Mouse (Mus musculus): Measurements from ENCODE around the gene Fxyd3. TPM values are rescaled to one million over a fixed set of nuclear protein-coding genes. Genes with fewer than 3 reads are reported as not detected.

Fxyd3 gene
- polyA plus RNA-seq, 1 experiment from 2014 or later: 0.52 TPM

DNA sequence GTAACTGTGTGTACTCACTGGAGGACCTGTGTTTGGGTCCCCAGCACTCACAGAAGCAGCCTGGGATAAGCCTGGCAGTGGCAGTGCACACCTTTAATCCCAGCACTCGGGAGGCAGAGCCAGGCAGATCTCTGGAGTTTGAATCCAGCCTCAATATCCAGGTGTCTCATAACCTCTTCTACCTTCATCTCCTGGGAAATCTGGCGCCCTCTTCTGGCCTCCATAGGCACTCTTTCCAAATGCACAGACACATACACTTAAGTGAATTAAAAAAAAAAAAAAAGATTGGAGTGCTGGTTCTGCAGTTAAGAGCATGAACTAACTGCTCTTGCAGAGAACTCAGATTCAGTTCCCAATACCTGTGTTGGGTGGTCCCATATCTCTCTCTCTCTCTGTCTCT is 45.8 kb downstream of the Fxyd3 start:
- ATAC-seq (ENCODE audit: low read depth) (no peak), DNase-seq (no peak)
- WGBS (ENCODE audit: insufficient replicate concordance): 47% methylated on average over 2 of the region's 2 CpGs
- no peaks in the 10 kb centered on the region for H3K27me3 ChIP-seq
- H3K4me2 ChIP-seq: no peak overlapping the region
- no peak overlapping the region for H3K9ac ChIP-seq
- H3K27ac ChIP-seq: no peak overlapping the region
- H3K36me3 ChIP-seq: no peaks in the 10 kb centered on the region
- H3K4me1 ChIP-seq (replicated peaks): peaks cover 23% of the 10 kb centered on the region; the same call in 1 of the 2 replicates
- no peaks in the 10 kb centered on the region for H3K9me3 ChIP-seq (replicated peaks)
- H3K4me3 ChIP-seq (replicated peaks): no peak overlapping the region

DNA sequence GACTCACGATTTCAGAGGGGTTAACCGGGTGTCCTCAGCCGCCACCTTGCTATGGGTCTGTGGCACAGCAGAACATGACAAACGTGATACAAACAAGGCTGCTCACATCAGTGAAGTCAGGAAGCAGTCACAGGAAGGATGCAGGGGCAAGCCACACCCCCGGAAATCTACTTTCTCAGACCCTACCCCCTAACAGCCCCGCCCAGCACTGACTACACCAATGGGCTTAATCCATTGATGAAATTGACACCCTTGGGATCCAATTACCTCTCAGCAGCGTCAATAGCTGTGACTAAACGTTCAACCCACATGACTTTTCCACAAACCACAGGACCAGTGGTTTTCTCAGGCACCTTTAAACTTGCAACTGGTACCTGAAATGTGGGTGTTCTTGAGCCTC is 47.9 kb downstream of the Fxyd3 start:
- H3K4me1 ChIP-seq (replicated peaks): 0 out of 2 replicates have a peak, but pooled peaks cover 6% of the 10 kb centered on the region
- H3K27ac ChIP-seq: no peak overlapping the region
- WGBS (ENCODE audit: insufficient replicate concordance): 57% methylated on average over 8 of the region's 8 CpGs
- H3K4me3 ChIP-seq (replicated peaks): no peak overlapping the region
- no peaks in the 10 kb centered on the region for H3K36me3 ChIP-seq
- no peak overlapping the region for H3K9ac ChIP-seq
- no peaks in the 10 kb centered on the region for H3K27me3 ChIP-seq
- H3K4me2 ChIP-seq: no peak overlapping the region
- DNase-seq (no peak), ATAC-seq (ENCODE audit: low read depth) (no peak)
- no peaks in the 10 kb centered on the region for H3K9me3 ChIP-seq (replicated peaks)

Small RNA genes lying within 50 kb of the gene (microRNA-seq; reads per million reads assigned to microRNA genes)
- not detected for gene Mir7050

Other genes starting within 250 kb of the Fxyd3 start
- not detected in 2 replicates for gene Ffar3, start 220.5 kb downstream of the Fxyd3 start, polyA plus RNA-seq (2015; fragmentation: Nextera tagmentation; extraction: Ambion mirVana)
- not detected in 2 replicates for gene Ffar1, start 215.1 kb downstream of the Fxyd3 start, polyA plus RNA-seq (2015; fragmentation: Nextera tagmentation; extraction: Ambion mirVana)
- gene Cd22, start 196.4 kb downstream of the Fxyd3 start, polyA plus RNA-seq (2015; fragmentation: Nextera tagmentation; extraction: Ambion mirVana): 0.07 and 0.16 TPM in 2 replicates
- gene Mag, start 161.8 kb downstream of the Fxyd3 start, polyA plus RNA-seq (2015; fragmentation: Nextera tagmentation; extraction: Ambion mirVana): 0.16 and 0.20 TPM in 2 replicates
- gene Hamp2, start 152.0 kb downstream of the Fxyd3 start, polyA plus RNA-seq (2015; fragmentation: Nextera tagmentation; extraction: Ambion mirVana): not detected in 2 replicates
- gene Hamp, start 132.7 kb downstream of the Fxyd3 start, polyA plus RNA-seq (2015; fragmentation: Nextera tagmentation; extraction: Ambion mirVana): 2.0 and 3.7 TPM in 2 replicates
- 9.7 and 10.4 TPM in 2 replicates for gene Usf2, start 119.9 kb downstream of the Fxyd3 start, polyA plus RNA-seq (2015; fragmentation: Nextera tagmentation; extraction: Ambion mirVana)
- gene Lsr, start 103.2 kb downstream of the Fxyd3 start, polyA plus RNA-seq (2015; fragmentation: Nextera tagmentation; extraction: Ambion mirVana): 20.9 and 22.3 TPM in 2 replicates
- gene Fam187b, start 102.9 kb downstream of the Fxyd3 start, polyA plus RNA-seq (2015; fragmentation: Nextera tagmentation; extraction: Ambion mirVana): 2.1 TPM in 2 replicates
- gene Fxyd5, start 34.2 kb downstream of the Fxyd3 start, polyA plus RNA-seq (2015; fragmentation: Nextera tagmentation; extraction: Ambion mirVana): 17.3 and 19.2 TPM in 2 replicates
- 0.17 and 0.47 TPM in 2 replicates for gene Fxyd7, start 25.2 kb downstream of the Fxyd3 start, polyA plus RNA-seq (2015; fragmentation: Nextera tagmentation; extraction: Ambion mirVana)
- 41.1 and 44.2 TPM in 2 replicates for gene Fxyd1, start 19.5 kb downstream of the Fxyd3 start, polyA plus RNA-seq (2015; fragmentation: Nextera tagmentation; extraction: Ambion mirVana)
- gene Lgi4, start 17.4 kb downstream of the Fxyd3 start, polyA plus RNA-seq (2015; fragmentation: Nextera tagmentation; extraction: Ambion mirVana): 0.07 and 0.13 TPM in 2 replicates
- gene Hpn, start 38.6 kb upstream of the Fxyd3 start, polyA plus RNA-seq (2015; fragmentation: Nextera tagmentation; extraction: Ambion mirVana): 45.7 and 45.8 TPM in 2 replicates
- gene Scn1b, start 50.3 kb upstream of the Fxyd3 start, polyA plus RNA-seq (2015; fragmentation: Nextera tagmentation; extraction: Ambion mirVana): 0.42 and 0.60 TPM in 2 replicates
- 9.3 and 10.7 TPM in 2 replicates for gene Gramd1a, start 79.2 kb upstream of the Fxyd3 start, polyA plus RNA-seq (2015; fragmentation: Nextera tagmentation; extraction: Ambion mirVana)
- gene Scgb2b2, start 213.8 kb upstream of the Fxyd3 start, polyA plus RNA-seq (2015; fragmentation: Nextera tagmentation; extraction: Ambion mirVana): not detected in 2 replicates
- not detected in 2 replicates for gene Scgb1b2, start 215.1 kb upstream of the Fxyd3 start, polyA plus RNA-seq (2015; fragmentation: Nextera tagmentation; extraction: Ambion mirVana)